Mouse (Mus musculus) adrenal gland, adult (tissue): ENCODE data around the gene Kl.

Experiments
- DNase-seq, 2 experiments: peaks; one replicate each; pipeline ENCODE4 v3.0.0; 2022 to 2023; ENCODE audit warnings: low spot score in 1 of 2; ENCODE audit not compliant: inconsistent age in 2 of 2

The Kl gene

DNA sequence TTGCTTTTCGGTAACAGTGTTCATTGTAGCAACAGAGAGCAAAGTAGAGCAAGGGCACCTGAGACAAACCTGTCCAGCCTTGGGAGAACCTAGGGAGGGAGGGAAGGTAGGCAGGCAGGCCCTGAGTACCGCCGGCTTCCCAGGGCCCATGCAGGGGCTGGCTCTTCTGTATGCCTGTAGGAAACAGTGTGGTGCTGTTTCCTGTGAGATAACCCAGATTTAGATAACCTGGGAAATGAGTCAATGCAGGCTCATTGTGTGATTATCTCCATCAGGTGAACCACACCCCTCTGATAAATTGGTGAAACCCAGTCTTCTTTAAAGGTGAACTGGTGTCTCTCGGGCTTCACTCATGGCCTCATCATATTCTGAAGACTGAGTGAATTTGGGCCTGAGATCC lies 73.7 kb downstream of the Kl start:
- DNase-seq = no peak

DNA sequence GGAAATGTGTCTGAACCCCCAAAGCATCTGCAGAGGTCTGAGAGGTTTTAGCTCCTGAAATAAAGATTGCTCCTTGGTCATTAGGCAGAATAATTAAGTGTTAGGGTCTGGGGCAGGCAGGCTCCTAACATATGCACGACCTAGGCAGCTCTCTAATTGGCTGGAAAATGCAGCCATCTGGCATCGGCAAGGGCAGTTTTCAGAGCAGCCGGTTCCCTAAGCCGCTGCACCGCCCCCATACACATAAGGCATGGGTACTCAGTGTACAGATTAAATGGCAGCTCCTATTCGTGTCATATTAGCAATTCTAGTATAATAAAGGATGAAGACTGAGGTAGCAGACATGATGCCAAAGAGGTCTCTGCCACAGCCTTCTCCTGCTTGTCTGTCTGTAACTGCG lies 74.8 kb downstream of the Kl start:
- no peak for DNase-seq

DNA sequence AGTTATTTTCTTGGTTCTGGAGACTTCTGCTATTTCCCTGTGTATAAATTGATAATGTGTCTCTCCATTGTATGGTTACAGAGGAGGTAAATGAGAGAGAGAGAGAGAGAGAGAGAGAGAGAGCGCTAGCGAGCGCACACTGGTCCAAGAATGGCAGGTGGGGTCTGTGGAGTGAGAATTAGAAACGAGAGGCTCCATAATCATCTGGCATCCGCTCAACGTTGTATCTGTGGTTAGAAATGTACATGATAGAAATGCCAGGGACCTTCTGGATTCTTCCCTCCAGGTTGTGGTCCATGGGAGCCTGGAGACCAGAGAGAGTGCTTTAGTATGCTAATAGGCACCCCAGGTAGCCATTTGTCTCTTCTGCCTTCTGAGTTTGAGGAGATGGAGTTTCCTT lies 76.5 kb downstream of the Kl start:
- no peak for DNase-seq

DNA sequence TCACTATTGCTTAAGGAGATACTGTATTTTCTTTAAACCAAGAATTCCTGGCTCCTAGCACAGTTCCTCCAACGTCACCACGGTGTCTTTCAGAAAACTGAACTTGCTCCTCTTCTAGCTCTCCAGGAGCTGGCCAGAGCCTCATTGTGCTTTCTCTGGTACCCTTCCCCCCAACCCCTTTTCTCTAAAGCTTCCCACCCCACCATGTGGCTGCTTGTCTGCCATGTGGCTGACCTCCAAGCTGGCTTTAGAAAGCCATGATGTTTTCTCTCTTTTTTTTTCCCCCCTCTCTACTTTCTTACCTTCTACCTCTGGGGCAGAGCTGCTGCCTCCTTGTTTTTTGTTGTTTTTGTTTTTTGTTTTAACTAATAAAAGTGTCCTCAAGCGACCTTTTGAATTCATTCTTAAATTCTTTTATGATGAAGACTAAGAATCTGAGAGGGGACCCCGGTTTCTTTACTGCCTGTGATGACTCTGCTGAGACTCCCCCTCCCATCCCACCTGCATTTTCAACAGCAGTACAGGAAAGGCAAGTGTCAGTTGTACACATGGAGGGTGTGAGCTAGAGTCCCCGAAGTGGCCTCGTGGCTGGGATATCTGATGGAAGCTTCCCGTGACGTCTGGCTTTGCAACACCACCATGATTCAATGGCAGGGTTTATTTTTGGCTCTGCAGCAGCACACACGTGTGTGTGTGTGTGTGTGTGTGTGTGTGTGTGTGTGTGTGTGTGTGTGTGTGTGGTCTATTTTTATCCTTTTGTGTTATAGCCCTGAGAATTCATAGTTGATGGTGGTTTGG lies 82.5 kb downstream of the Kl start:
- DNase-seq = no peak

DNA sequence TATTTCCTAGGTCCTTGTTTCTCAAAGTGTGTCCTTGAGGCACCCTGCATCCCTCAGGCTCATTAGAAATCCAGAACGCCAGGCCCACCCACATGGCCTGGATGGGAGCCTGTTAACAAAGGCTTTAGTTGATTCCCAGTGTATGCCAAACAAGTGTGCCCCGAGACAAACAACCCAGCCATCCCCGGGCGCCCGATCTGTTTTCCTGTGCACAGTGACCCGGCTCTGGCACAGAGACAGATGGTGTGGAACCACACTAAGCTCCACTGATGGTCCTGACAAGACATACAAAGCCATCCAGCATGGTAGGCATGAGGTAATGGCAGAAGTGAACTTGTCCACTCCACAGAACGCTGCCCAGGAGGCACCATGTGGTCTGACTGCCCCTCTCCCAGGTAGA lies 85.5 kb downstream of the Kl start:
- DNase-seq = no peak

DNA sequence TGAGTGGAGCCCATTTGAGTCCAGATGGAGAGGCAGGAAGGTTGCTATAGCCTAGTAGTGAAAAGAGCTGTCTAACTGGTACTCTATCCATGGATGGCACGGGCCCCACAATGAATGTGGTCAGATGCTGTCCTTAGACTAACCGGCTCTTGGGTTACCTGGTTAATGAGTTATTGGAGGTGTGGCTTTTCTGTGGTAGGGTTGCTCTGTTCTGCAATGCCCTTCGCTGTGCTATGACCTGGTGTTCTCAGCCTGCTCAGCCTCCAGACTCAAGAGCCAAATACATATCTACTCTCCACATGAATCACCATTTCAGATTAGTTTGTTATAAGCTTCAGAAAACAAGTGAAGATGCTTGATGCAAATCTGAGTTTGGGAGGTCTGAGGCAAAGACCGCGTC lies 90.5 kb downstream of the Kl start:
- no peak for DNase-seq
